In genomic region chr5:115193226-115193625, GRCm38 (mm10) we compare ENCODE assay signal across 8 mouse cellular contexts. TPM values are rescaled to one million over a fixed set of nuclear protein-coding genes. Genes with fewer than 3 reads are reported as not detected.
A peak's percentile ranks its signal among the peaks of the same experiment; 100 is the strongest.
DNase-seq lines count a peak whose midpoint lies in the region; ATAC-seq lines count a peak whose summit lies in the region.

No protein-coding gene starts in this region.

- peaks cover 24% of the 10 kb centered on the region for H3K27me3 ChIP-seq in neural tube, embryonic 13.5 days

- H3K4me3 ChIP-seq in neural tube, embryonic 13.5 days = peak overlapping the region; percentile 70

- WGBS in neural tube, embryonic 13.5 days = 1% methylated on average over 34 of the region's 34 CpGs

- intact Hi-C loops in left cerebral cortex, postnatal 14 days (cut with DNase I) = loop anchor here (2.0 kb wide), 1 partner anchor 44 kb away; no protein-coding TSS in a partner anchor
- intact Hi-C loops in gastrocnemius, postnatal 36 days (cut with DNase I) = no loop called here

- DNase-seq in left cerebral cortex, adult 18-20 months (ENCODE audit: low spot score in 2 of 2) = peak; percentile 74 to 77
- DNase-seq in left cerebral cortex, postnatal 14 days (ENCODE audit: low spot score in 2 of 2) = no peak
- peak; percentile 77 to 83 for DNase-seq in cerebellum, postnatal 25 days
- peak; percentile 43 to 53 for DNase-seq in gastrocnemius, postnatal 36 days
- peak; percentile 64 for DNase-seq in kidney, adult 11 months
- DNase-seq in lung, adult 18-20 months = peak; percentile 51 to 60
- DNase-seq in thymus, postnatal 14 days = peak; percentile 62

- H3K27ac ChIP-seq in neural tube, embryonic 13.5 days (replicated peaks) = peak overlapping the region; percentile 86

- H3K36me3 ChIP-seq in neural tube, embryonic 13.5 days = no peaks in the 10 kb centered on the region

- H3K4me2 ChIP-seq in neural tube, embryonic 13.5 days = peak overlapping the region; percentile 99

- H3K9ac ChIP-seq in neural tube, embryonic 13.5 days = peak overlapping the region; percentile 94

- peaks cover 48% of the 10 kb centered on the region for H3K4me1 ChIP-seq in neural tube, embryonic 13.5 days (replicated peaks)

- 0 out of 2 replicates have a peak, but pooled peaks have one; percentile 8 for ATAC-seq in neural tube, embryonic 13.5 days (ENCODE audit: low read depth)

- H3K9me3 ChIP-seq in neural tube, embryonic 13.5 days = no peaks in the 10 kb centered on the region

RNA-seq across cellular contexts. Expression of gene Cabp1, which starts 1.0 kb away (rescaled TPM):
- 100 to 1,000 TPM; 288 to 320 TPM for total RNA-seq in left cerebral cortex, adult 18-20 months (2021)
- total RNA-seq in left cerebral cortex, postnatal 14 days (2021) = 100 to 1,000 TPM; 179 to 209 TPM
- total RNA-seq in gastrocnemius, postnatal 36 days (2021) = 1 to 10 TPM; 1.3 to 1.4 TPM
- 24.3 and 27.7 TPM in 2 replicates for polyA plus RNA-seq in neural tube, embryonic 13.5 days (2015; fragmentation: Nextera tagmentation; extraction: Ambion mirVana)

RNA-seq across cellular contexts. Expression of gene Mlec, which starts 35.2 kb away (rescaled TPM):
- 10 to 100 TPM; 88.6 to 93.5 TPM for total RNA-seq in left cerebral cortex, adult 18-20 months (2021)
- 10 to 100 TPM; 67.9 to 77.9 TPM for total RNA-seq in left cerebral cortex, postnatal 14 days (2021)
- 100 to 1,000 TPM; 163 to 241 TPM for total RNA-seq in gastrocnemius, postnatal 36 days (2021)
- polyA plus RNA-seq in neural tube, embryonic 13.5 days (2015; fragmentation: Nextera tagmentation; extraction: Ambion mirVana) = 32.1 and 33.5 TPM in 2 replicates

RNA-seq across cellular contexts. Expression of gene Pop5, which starts 42.4 kb away (rescaled TPM):
- 100 to 1,000 TPM in 1 of 2 experiments, 10 to 100 TPM in 1; 95.9 to 111 TPM for total RNA-seq in left cerebral cortex, adult 18-20 months (2021)
- 10 to 100 TPM; 59.5 to 75.8 TPM for total RNA-seq in left cerebral cortex, postnatal 14 days (2021)
- total RNA-seq in gastrocnemius, postnatal 36 days (2021) = 10 to 100 TPM; 27.9 to 28.2 TPM
- polyA plus RNA-seq in neural tube, embryonic 13.5 days (2015; fragmentation: Nextera tagmentation; extraction: Ambion mirVana) = 123 and 138 TPM in 2 replicates

RNA-seq across cellular contexts. Expression of gene Unc119b, which starts 58.5 kb away (rescaled TPM):
- total RNA-seq in left cerebral cortex, adult 18-20 months (2021) = 10 to 100 TPM; 28.8 to 28.9 TPM
- total RNA-seq in left cerebral cortex, postnatal 14 days (2021) = 10 to 100 TPM; 23.4 to 28.1 TPM
- 1 to 10 TPM; 8.5 to 9.0 TPM for total RNA-seq in gastrocnemius, postnatal 36 days (2021)
- polyA plus RNA-seq in neural tube, embryonic 13.5 days (2015; fragmentation: Nextera tagmentation; extraction: Ambion mirVana) = 37.2 and 39.3 TPM in 2 replicates

Comparison
In these comparisons a context has a peak if more than half of its experiments do, and no peak if none do; other contexts are left out.
1. DNase-seq: peak in left cerebral cortex, adult 18-20 months (2 of 2), cerebellum, postnatal 25 days (2 of 2), gastrocnemius, postnatal 36 days (2 of 2), kidney, adult 11 months (single experiment), lung, adult 18-20 months (2 of 2) and thymus, postnatal 14 days (single experiment); none in left cerebral cortex, postnatal 14 days (0 of 2).
2. RNA of gene Cabp1, which starts 1.0 kb away (total RNA-seq): 288 to 320 TPM in left cerebral cortex, adult 18-20 months and 179 to 209 TPM in left cerebral cortex, postnatal 14 days; 1.3 to 1.4 TPM in gastrocnemius, postnatal 36 days; every median in the first group is over 10 times any median in the second.